Mouse (Mus musculus) bone marrow macrophage, adult 2 months (primary cell): ENCODE measurements around the gene Agrp.

Experiments
- CTCF ChIP-seq: IDR thresholded peaks from 2 replicates; pipeline ENCODE4 v1.5.1; 2012; ENCODE audit warnings: low read depth, mild to moderate bottlenecking, low read length, moderate library complexity
- POLR2A ChIP-seq: IDR thresholded peaks from 2 replicates; pipeline ENCODE4 v1.6.1; 2012; ENCODE audit warnings: mild to moderate bottlenecking, low read depth, low read length, borderline replicate concordance

- TF ChIP-seq POLR2A: no peak
- TF ChIP-seq CTCF: no peak
Measured at GRCm38 (mm10) chr8:105574741-105575140, 62.5 kb downstream of the Agrp start.
